Mouse (Mus musculus) c-Kit-negative CD71-positive TER-119-positive erythroid progenitor cells, embryonic 14.5 days (primary cell): Measurements from ENCODE around the gene H2-Q2.
"Not testable (repeated sequence)": the region's sequence is repeated elsewhere in the genome, so short reads cannot be mapped to it uniquely, and the experiment has no call there.

Experiments used
- DNase-seq: peaks from one replicate; pipeline ENCODE4 v3.0.0-alpha.2; 2013; ENCODE audit warnings: low read depth, low spot score

The H2-Q2 gene

DNA sequence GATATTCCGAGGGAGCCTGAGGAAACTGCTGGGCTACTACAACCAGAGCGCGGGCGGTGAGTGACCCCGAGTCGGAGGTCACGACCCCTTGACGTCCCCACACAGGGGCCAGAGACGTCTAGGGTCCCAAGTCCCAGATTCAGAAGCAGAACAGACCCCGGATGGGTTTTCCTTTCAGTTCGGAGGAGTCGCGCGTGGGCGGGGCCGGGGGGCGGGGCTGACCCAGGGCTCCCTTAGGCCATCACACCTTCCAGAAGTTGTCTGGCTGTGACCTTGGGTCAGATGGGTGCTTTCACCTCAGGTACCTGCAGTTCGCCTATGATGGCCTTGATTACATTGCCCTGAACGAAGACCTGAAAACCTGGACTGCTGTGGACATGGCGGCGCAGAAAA lies 17.4 kb downstream of the H2-Q2 start:
- DNase-seq = no peak

DNA sequence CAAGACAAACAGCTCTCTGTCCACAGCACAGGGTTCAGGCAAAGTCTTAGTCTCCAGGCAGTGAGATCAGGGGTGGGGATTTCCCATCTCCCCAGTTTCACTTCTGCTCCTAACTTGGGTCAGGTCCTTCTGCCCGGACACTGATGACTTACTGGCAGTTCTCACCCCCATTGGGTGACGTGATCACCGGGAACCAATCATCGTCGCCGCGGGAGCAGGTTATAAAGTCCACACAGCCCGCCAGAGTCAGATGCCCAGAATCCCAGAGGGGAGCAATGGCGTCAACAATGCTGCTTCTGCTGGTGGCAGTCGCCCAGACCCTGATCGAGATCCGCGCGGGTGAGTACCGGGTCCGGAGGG lies 37.3 kb downstream of the H2-Q2 start, which contains the start of gene H2-Q4:
TSS of gene H2-Q4 (plus strand) at position 249 of the 360 bp plus-strand sequence.
- DNase-seq = no peak

DNA sequence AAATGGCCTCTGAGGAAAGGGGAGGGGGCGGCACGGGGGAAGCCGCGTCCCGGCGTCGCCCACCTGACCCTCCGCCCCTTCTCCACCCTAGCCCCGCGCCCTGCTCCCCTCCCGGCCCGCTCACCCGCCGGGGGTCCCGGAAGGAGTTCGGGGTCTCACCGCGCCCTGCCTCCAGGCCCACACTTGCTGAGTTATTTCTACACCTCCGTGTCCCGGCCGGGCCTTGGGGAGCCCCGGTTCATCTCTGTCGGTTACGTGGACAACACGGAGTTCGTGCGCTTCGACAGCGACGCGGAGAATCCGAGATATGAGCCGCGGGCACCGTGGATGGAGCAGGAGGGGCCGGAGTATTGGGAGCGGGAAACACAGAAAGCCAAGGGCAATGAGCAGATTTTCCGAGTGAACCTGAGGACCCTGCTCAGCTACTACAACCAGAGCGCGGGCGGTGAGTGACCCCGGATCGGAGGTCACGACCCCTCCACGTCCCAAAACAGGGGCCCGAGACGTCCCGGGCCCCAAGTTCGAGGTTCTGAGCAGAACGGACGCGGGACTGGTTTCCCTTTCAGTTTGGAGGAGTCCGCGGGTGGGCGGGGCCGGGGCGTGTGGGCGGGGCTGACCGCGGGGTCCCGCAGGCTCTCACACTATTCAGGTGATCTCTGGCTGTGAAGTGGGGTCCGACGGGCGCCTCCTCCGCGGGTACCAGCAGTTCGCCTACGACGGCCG lies 37.8 kb downstream of the H2-Q2 start:
- peak; percentile 9 for DNase-seq

DNA sequence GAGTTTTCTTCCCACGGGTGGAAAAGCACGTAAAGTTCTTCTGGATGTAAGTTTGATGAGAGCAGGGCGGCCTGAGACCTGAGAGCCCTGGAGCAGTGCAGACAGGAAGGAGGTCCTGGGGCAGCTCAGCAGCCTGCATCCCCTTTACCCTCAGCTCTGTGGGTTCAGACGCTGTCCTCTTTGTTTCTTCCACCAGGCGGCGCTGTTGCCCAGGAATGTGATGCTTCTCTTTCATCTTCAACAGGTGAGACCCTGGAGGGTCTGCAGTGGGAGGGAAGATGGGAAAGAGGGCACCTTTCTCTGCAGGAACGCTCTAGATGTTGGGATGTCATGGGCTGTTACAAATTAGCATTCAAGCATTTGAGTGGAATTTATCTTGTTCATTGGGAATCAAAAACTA lies 47.8 kb downstream of the H2-Q2 start:
- DNase-seq = not testable (repeated sequence)

DNA sequence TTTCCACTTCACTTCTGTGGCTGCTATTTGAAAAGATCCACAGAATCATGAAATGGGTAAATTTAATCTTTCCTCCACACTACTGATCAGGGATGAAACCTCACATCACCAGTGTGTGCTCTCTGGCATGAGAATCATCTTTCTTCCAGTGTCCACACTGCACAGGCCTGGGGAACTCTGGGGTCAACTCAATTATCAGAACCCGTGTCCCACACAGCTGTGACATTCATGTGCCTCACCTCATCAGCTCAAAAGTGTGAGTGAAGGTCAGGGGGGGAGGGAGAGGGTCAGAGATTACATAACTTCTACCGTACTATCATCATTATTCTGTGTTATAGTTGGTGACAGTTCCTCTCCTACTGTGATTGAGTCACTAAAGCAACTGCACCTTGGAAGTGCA lies 50.6 kb downstream of the H2-Q2 start:
- not testable (repeated sequence) for DNase-seq

DNA sequence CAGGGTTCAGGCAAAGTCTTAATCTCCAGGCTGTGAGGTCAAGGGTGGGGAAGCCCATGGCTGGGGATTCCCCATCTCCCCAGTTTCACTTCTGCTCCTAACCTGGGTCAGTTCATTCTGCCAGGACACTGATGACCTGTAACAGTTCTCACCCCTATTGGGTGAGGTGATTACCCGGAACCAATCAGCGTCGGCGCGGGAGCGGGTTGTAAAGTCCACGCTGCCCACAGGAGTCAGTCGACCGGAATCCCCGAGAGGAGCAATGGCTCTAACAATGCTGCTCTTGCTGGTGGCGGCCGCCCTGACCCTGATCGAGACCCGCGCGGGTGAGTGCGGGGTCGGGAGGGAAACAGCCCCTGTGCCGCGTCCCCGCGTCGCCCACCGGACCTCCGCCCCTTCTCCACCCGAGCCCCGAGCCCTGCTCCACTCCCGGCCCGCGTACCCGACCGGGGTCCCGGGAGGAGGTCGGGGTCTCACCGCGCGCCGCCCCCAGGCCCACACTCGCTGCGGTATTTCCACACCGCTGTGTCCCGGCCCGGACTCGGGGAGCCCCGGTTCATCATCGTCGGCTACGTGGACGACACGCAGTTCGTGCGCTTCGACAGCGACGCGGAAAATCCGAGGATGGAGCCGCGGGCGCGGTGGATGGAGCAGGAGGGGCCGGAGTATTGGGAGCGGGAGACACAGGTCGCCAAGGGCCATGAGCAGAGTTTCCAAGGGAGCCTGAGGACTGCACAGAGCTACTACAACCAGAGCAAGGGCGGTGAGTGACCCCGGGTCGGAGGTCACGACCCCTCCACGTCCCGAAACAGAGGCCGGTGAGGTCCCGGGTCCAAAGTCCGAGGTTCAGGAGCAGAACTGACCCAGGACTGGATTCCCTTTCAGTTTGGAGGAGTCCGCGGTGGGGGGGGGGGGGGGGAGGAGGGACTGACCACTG lies 52.1 kb downstream of the H2-Q2 start:
- not testable (repeated sequence) for DNase-seq
